Mouse (Mus musculus): ENCODE measurements around the gene Nrf1.

DNA sequence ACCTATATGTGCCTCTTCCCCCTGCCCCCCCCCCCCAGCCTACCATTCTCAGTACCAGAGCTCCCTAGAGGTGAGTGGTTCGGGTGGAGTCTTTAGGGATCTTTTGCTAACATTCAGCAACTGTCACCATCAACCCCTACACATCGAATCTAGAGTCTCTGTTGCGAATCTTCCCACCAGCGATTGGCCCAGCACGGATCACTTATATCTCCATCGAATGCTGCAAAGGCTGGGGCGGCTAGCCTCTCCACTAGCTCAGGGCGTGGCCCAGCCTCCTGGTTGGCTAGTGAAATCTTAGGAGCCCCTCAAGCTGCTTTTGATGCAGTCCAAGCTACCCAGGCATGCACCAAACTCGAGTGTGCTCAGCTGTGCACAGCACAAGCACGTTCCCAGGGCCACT, 124.2 kb downstream of the Nrf1 start:
- TF ChIP-seq EP300 (IDR thresholded peaks at IDR 0.05; ENCODE audit: low read depth) (no peak), CTCF (IDR thresholded peaks at IDR 0.05; ENCODE audit: low read depth) (no peak)
